Mouse (Mus musculus) MEL (cell line): ENCODE data around the gene Slc2a3. TPM values are rescaled to one million over a fixed set of nuclear protein-coding genes. Genes with fewer than 3 reads are reported as not detected.

Experiments used
- DNase-seq: peaks from one replicate; pipeline ENCODE4 v3.0.0; 2011; ENCODE audit warnings: low read depth, low spot score
- H3K27ac ChIP-seq: 2 replicates; pipeline ENCODE4 v1.5.1; 2012; ENCODE audit warnings: low read depth, mild to moderate bottlenecking, control low read depth, low read length, moderate library complexity; ENCODE audit not compliant: control insufficient read depth
- H3K27me3 ChIP-seq, 2 experiments: fragments of 150-350 bp in 1 of 2; sonication (generic) in 1 of 2; 2 replicates each; pipeline ENCODE4 v1.6.1; 2012; ENCODE audit warnings: low read length in 2 of 2, mild to moderate bottlenecking in 2 of 2, improper control_type of control experiment in 1 of 2, moderate library complexity in 1 of 2; ENCODE audit not compliant: insufficient read depth in 2 of 2, control insufficient read depth in 1 of 2
- H3K36me3 ChIP-seq, 2 experiments: 2 replicates each; pipeline ENCODE4 v1.6.1; 2012 to 2014; ENCODE audit warnings: low read length in 2 of 2, improper control_type of control experiment in 1 of 2, inconsistent platforms in 1 of 2, mild to moderate bottlenecking in 1 of 2; ENCODE audit not compliant: insufficient read depth in 2 of 2, control insufficient read depth in 1 of 2
- H3K4me1 ChIP-seq, 2 experiments: fragments of 150-350 bp in 1 of 2; sonication (generic) in 1 of 2; 2 replicates each; pipeline ENCODE4 v1.6.1; 2012; ENCODE audit warnings: low read length in 2 of 2, improper control_type of control experiment in 1 of 2, mild to moderate bottlenecking in 1 of 2; ENCODE audit not compliant: insufficient read depth in 2 of 2, control insufficient read depth in 1 of 2
- H3K4me3 ChIP-seq, 2 experiments: fragments of 150-350 bp in 1 of 2; sonication (generic) in 1 of 2; 2 replicates each; pipeline ENCODE4 v1.5.1; 2012; ENCODE audit warnings: low read depth in 2 of 2, low read length in 2 of 2, mild to moderate bottlenecking in 2 of 2, moderate library complexity in 2 of 2, control low read depth in 1 of 2, improper control_type of control experiment in 1 of 2; ENCODE audit not compliant: control insufficient read depth in 1 of 2, insufficient read depth in 1 of 2
- H3K79me2 ChIP-seq: 2 replicates; pipeline ENCODE4 v1.6.1; 2012; ENCODE audit warnings: mild to moderate bottlenecking, low read length, moderate library complexity; ENCODE audit not compliant: control insufficient read depth, poor library complexity, insufficient read depth
- H3K9ac ChIP-seq: 2 replicates; pipeline ENCODE4 v1.6.1; 2012; ENCODE audit warnings: low read depth, mild to moderate bottlenecking, control low read depth, low read length, moderate library complexity; ENCODE audit not compliant: control insufficient read depth, poor library complexity, severe bottlenecking
- H3K9me3 ChIP-seq: fragments of 150-350 bp; sonication (generic); replicated peaks from 2 replicates; pipeline ENCODE4 v1.6.1; 2012; ENCODE audit warnings: mild to moderate bottlenecking, low read length, improper control_type of control experiment, moderate library complexity; ENCODE audit not compliant: insufficient read depth
- BHLHE40 ChIP-seq: IDR thresholded peaks from 2 replicates; pipeline ENCODE4 v1.6.1; 2012; ENCODE audit warnings: low read depth, mild to moderate bottlenecking, inconsistent platforms, low read length, improper control_type of control experiment, borderline replicate concordance
- CHD1 ChIP-seq: IDR thresholded peaks from 2 replicates; pipeline ENCODE4 v1.6.1; 2012; ENCODE audit warnings: low read depth, mild to moderate bottlenecking, inconsistent platforms, low read length, improper control_type of control experiment
- CHD2 ChIP-seq: IDR thresholded peaks from 2 replicates; pipeline ENCODE4 v1.6.1; 2011; ENCODE audit warnings: low read length, improper control_type of control experiment
- CTCF ChIP-seq, 3 experiments: IDR thresholded peaks in 2 of 3; conservative IDR thresholded peaks in 1 of 3; 2 replicates each; pipeline ENCODE4 v1.5.1; 2011 to 2012; ENCODE audit warnings: low read length in 3 of 3, low read depth in 2 of 3, mild to moderate bottlenecking in 2 of 3, improper control_type of control experiment in 1 of 3, inconsistent platforms in 1 of 3, mixed read lengths in 1 of 3, moderate library complexity in 1 of 3; ENCODE audit not compliant: control insufficient read depth in 1 of 3, insufficient read depth in 1 of 3, poor library complexity in 1 of 3, severe bottlenecking in 1 of 3
- E2F4 ChIP-seq: IDR thresholded peaks from 2 replicates; pipeline ENCODE4 v1.6.1; 2011; ENCODE audit warnings: low read depth, low read length, improper control_type of control experiment, borderline replicate concordance
- ELF1 ChIP-seq: IDR thresholded peaks from 2 replicates; pipeline ENCODE4 v1.6.1; 2014; ENCODE audit warnings: low read depth, mild to moderate bottlenecking, inconsistent platforms, low read length, improper control_type of control experiment, moderate library complexity
- EP300 ChIP-seq, 2 experiments: IDR thresholded peaks; 2 replicates each; pipeline ENCODE4 v1.6.1; 2011; ENCODE audit warnings: improper control_type of control experiment in 2 of 2, low read length in 2 of 2, low read depth in 1 of 2, mild to moderate bottlenecking in 1 of 2
- ETS1 ChIP-seq: IDR thresholded peaks from 2 replicates; pipeline ENCODE4 v1.6.1; 2012; ENCODE audit warnings: low read depth, mild to moderate bottlenecking, inconsistent platforms, low read length, improper control_type of control experiment, moderate library complexity
- GATA1 ChIP-seq: IDR thresholded peaks from 2 replicates; pipeline ENCODE4 v1.6.1; 2011; ENCODE audit warnings: low read depth, low read length, improper control_type of control experiment
- JUND ChIP-seq: IDR thresholded peaks from 2 replicates; pipeline ENCODE4 v1.6.1; 2011; ENCODE audit warnings: low read depth, mild to moderate bottlenecking, improper control_type of control experiment, low read length
- KAT2A ChIP-seq: conservative IDR thresholded peaks from 2 replicates; pipeline ENCODE4 v1.6.1; 2012; ENCODE audit warnings: low read depth, low read length, improper control_type of control experiment, inconsistent platforms
- MAX ChIP-seq: IDR thresholded peaks from 2 replicates; pipeline ENCODE4 v1.6.1; 2011; ENCODE audit warnings: low read length, improper control_type of control experiment
- MAZ ChIP-seq: IDR thresholded peaks from 2 replicates; pipeline ENCODE4 v1.6.1; 2012; ENCODE audit warnings: low read depth, mild to moderate bottlenecking, inconsistent platforms, low read length, improper control_type of control experiment
- MXI1 ChIP-seq: IDR thresholded peaks from 2 replicates; pipeline ENCODE4 v1.6.1; 2011; ENCODE audit warnings: mild to moderate bottlenecking, low read depth, low read length, improper control_type of control experiment
- MYC ChIP-seq: IDR thresholded peaks from 2 replicates; pipeline ENCODE4 v1.6.1; 2011; ENCODE audit warnings: low read depth, mild to moderate bottlenecking, low read length, improper control_type of control experiment, moderate library complexity
- NELFE ChIP-seq: IDR thresholded peaks from 2 replicates; pipeline ENCODE4 v1.6.1; 2011; ENCODE audit warnings: low read depth, low read length, improper control_type of control experiment
- POLR2A ChIP-seq, 2 experiments: IDR thresholded peaks; 2 replicates each; pipeline ENCODE4 v1.6.1; 2011 to 2012; ENCODE audit warnings: low read length in 2 of 2, mild to moderate bottlenecking in 2 of 2, control low read depth in 1 of 2, improper control_type of control experiment in 1 of 2, low read depth in 1 of 2, moderate library complexity in 1 of 2; ENCODE audit not compliant: control insufficient read depth in 1 of 2, insufficient read depth in 1 of 2, poor library complexity in 1 of 2
- POLR2AphosphoS2 ChIP-seq: IDR thresholded peaks from 2 replicates; pipeline ENCODE4 v1.6.1; 2011; ENCODE audit warnings: low read length, improper control_type of control experiment
- POLR2AphosphoS5 ChIP-seq: IDR thresholded peaks from 2 replicates; pipeline ENCODE4 v1.6.1; 2012; ENCODE audit warnings: low read depth, borderline replicate concordance, mild to moderate bottlenecking, inconsistent platforms, low read length, moderate library complexity, mixed read lengths
- RAD21 ChIP-seq: IDR thresholded peaks from 2 replicates; pipeline ENCODE4 v1.6.1; 2011; ENCODE audit warnings: mild to moderate bottlenecking, low read depth, low read length, improper control_type of control experiment
- RCOR1 ChIP-seq: IDR thresholded peaks from 2 replicates; pipeline ENCODE4 v1.6.1; 2012; ENCODE audit warnings: low read depth, mild to moderate bottlenecking, inconsistent platforms, low read length, improper control_type of control experiment
- SIN3A ChIP-seq: IDR thresholded peaks from 2 replicates; pipeline ENCODE4 v1.6.1; 2012; ENCODE audit warnings: low read length, improper control_type of control experiment, inconsistent platforms
- TAL1 ChIP-seq: IDR thresholded peaks from 2 replicates; pipeline ENCODE4 v1.6.1; 2012; ENCODE audit warnings: mild to moderate bottlenecking, inconsistent platforms, low read length, moderate library complexity, mixed read lengths
- TBP ChIP-seq: IDR thresholded peaks from 2 replicates; pipeline ENCODE4 v1.8.0; 2011; ENCODE audit warnings: low read depth, low read length, improper control_type of control experiment
- TCF12 ChIP-seq: IDR thresholded peaks from 2 replicates; pipeline ENCODE4 v1.6.1; 2014; ENCODE audit warnings: low read depth, mild to moderate bottlenecking, inconsistent platforms, low read length, improper control_type of control experiment, moderate library complexity
- UBTF ChIP-seq: IDR thresholded peaks from 2 replicates; pipeline ENCODE4 v1.6.1; 2012; ENCODE audit warnings: low read depth, mild to moderate bottlenecking, inconsistent platforms, low read length, improper control_type of control experiment, moderate library complexity, borderline replicate concordance; ENCODE audit not compliant: insufficient read depth
- USF1 ChIP-seq: IDR thresholded peaks from 2 replicates; pipeline ENCODE4 v1.6.1; 2014; ENCODE audit warnings: low read depth, mild to moderate bottlenecking, inconsistent platforms, low read length, improper control_type of control experiment, moderate library complexity
- USF2 ChIP-seq, 2 experiments: IDR thresholded peaks; 2 replicates each; pipeline ENCODE4 v1.6.1; 2011 to 2012; ENCODE audit warnings: improper control_type of control experiment in 2 of 2, low read length in 2 of 2, borderline replicate concordance in 1 of 2, inconsistent platforms in 1 of 2, low read depth in 1 of 2, mild to moderate bottlenecking in 1 of 2; ENCODE audit not compliant: insufficient read depth in 1 of 2
- ZC3H11A ChIP-seq: IDR thresholded peaks from 2 replicates; pipeline ENCODE4 v1.6.1; 2012; ENCODE audit warnings: low read depth, mild to moderate bottlenecking, inconsistent platforms, low read length, improper control_type of control experiment
- ZKSCAN1 ChIP-seq: IDR thresholded peaks from 2 replicates; pipeline ENCODE4 v1.6.1; 2012; ENCODE audit warnings: low read depth, mild to moderate bottlenecking, inconsistent platforms, low read length, improper control_type of control experiment, moderate library complexity
- ZMIZ1 ChIP-seq: IDR thresholded peaks from 2 replicates; pipeline ENCODE4 v1.6.1; 2012; ENCODE audit warnings: low read depth, mild to moderate bottlenecking, inconsistent platforms, low read length, improper control_type of control experiment, moderate library complexity
- ZNF384 ChIP-seq: IDR thresholded peaks from 2 replicates; pipeline ENCODE4 v1.6.1; 2012; ENCODE audit warnings: low read depth, mild to moderate bottlenecking, inconsistent platforms, low read length, improper control_type of control experiment
- polyA plus RNA-seq, 2 experiments: library from polyadenylated mRNA; stranded (reverse) in 1 of 2; unstranded in 1 of 2; fragments of >175 nt in 1 of 2; fragments of >200 nt in 1 of 2; gene quantifications; 2 replicates each; pipeline versions ENCODE4 v1.2.1 to v1.2.4; 2012; ENCODE audit warnings: low replicate concordance in 2 of 2, low read depth in 1 of 2; ENCODE audit not compliant: insufficient read length in 2 of 2, insufficient read depth in 1 of 2, missing spikeins in 1 of 2
- total RNA-seq: library from RNA; depleted of rRNA; stranded (reverse); fragments of 300-350 nt; gene quantifications from 2 replicates; pipeline ENCODE4 v1.2.3, GENCODE M21; 2012

Gene Slc2a3
- total and polyA plus RNA-seq, 3 experiments, result 78.4 to 93.4 TPM; not detected in 1

DNA sequence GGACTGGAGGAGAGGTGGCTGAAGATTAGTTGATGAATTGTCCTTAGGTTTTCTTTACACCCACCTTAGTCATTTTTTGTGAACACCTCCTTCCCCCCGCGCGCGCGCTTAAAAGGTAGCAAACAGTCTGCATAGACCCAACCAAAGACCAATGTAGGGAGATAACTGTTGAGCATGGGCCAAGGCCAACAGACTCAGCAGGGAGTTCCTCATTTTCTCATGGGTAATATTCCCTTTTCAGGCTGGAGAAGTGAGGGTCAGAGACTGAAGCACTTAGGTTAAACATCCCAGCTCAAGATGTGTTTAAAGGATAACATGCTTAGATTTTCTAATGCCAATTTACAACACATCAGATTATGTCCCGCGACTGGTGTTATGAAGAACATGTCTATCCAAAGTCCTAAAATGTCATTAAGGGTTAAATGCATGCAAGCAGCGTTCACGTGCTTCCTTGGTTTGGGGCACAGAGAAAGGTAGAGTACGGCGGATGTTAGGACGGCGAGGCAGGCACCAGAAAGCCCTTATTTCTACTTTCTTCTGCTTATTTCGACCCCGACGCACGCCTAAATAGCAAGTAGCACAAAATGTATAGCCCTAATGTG is 37.5 kb downstream of the Slc2a3 start (continued):
- TF ChIP-seq RCOR1 (peak; percentile 78), MAZ (no peak), EP300 (IDR thresholded peaks at IDR 0.05; ENCODE audit: low read depth in 1 of 2, low read length in 2 of 2) (peak; percentile 82 to 85)

DNA sequence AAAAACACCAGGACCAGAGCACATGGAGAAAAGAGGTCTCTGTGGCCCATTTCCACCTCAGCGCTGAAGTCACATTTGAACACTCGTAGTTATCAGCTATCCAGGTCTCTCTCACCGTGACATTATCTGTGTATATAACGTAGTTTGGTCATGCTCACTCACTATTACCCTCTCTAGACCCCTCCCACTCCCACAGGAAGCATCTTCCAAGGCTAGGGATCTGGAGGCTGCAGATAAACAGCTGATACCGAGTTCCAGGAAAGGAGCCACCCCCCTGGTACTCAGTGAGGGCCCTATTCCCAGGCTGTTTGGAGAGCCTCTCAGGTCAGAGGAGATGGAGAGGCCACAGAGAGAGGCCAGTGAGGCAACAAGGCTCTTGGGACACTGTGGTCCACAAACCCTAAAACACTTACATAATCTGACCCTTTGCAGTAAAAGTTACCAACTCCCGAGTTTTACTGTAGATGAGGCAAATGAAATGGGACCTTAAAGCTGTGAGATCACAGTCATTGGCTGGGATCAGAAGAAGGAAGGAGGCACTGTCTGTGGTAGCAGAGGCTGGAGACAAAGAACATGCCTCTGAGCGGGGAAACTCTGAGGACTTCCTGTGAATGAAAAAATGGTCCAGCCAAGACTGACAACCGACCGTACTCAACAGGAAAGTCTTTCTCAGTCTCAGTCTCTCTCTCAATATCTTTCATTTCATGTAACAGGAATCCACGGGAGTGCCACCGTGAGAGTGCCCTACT is 38.3 kb downstream of the Slc2a3 start:
- DNase-seq, result peak; percentile 87
- peak overlapping the region; percentile 98 for H3K27ac ChIP-seq
- TF ChIP-seq ETS1 (peak; percentile 89), MYC (0 out of 2 replicates have a peak, but pooled peaks have one; percentile 50), POLR2AphosphoS5 (no peak), ELF1 (0 out of 2 replicates have a peak, but pooled peaks have one; percentile 31), TBP (no peak), UBTF (no peak), ZNF384 (peak; percentile 57), USF2 (IDR thresholded peaks at IDR 0.05; ENCODE audit: borderline replicate concordance in 1 of 2, insufficient read depth in 1 of 2, low read depth in 1 of 2, low read length in 2 of 2) (no peak), E2F4 (no peak), POLR2AphosphoS2 (peak; percentile 30; the same call in 1 of the 2 replicates), TCF12 (peak; percentile 84), EP300 (IDR thresholded peaks at IDR 0.05; ENCODE audit: low read depth in 1 of 2, low read length in 2 of 2) (peak; percentile 63 to 88; a peak in 3 of 4 replicates), MAZ (no peak; the same call in 1 of the 2 replicates), MXI1 (no peak), MAX (no peak; the same call in 1 of the 2 replicates), CHD2 (no peak), POLR2A (IDR thresholded peaks at IDR 0.05; ENCODE audit: control insufficient read depth in 1 of 2, insufficient read depth in 1 of 2, low read depth in 1 of 2, low read length in 2 of 2, poor library complexity in 1 of 2) (0 out of 4 replicates have a peak, but pooled peaks of 1 of the 2 experiments have one; percentile 25), ZC3H11A (no peak), USF1 (no peak), RCOR1 (no peak; the same call in 1 of the 2 replicates), CHD1 (no peak), SIN3A (peak; percentile 36; the same call in 1 of the 2 replicates), ZKSCAN1 (no peak), TAL1 (peak; percentile 93), GATA1 (peak; percentile 73), ZMIZ1 (no peak), NELFE (no peak; the same call in 1 of the 2 replicates), BHLHE40 (no peak), CTCF (IDR thresholded peaks at IDR 0.05 in 2 of 3, conservative IDR thresholded peaks at IDR 0.05 in 1 of 3; ENCODE audit: control insufficient read depth in 1 of 3, insufficient read depth in 1 of 3, low read depth in 2 of 3, low read length in 3 of 3, poor library complexity in 1 of 3, severe bottlenecking in 1 of 3) (no peak), RAD21 (no peak), JUND (no peak), KAT2A (no peak)

More for the DNA sequence above, 38.3 kb downstream of the Slc2a3 start:
- Histone ChIP-seq H3K4me3 (peak overlapping the region; percentile 22 to 37), H3K4me1 (peaks cover 22 to 39% of the 10 kb centered on the region in 2 experiments), H3K27me3 (no peaks in the 10 kb centered on the region), H3K79me2 (no peaks in the 10 kb centered on the region), H3K9ac (peak overlapping the region; percentile 65), H3K9me3 (no peaks in the 10 kb centered on the region), H3K36me3 (peaks cover 0 to 40% of the 10 kb centered on the region in 2 experiments; a peak in 2 of 4 replicates)
